Mouse (Mus musculus) CH12.LX (cell line): ENCODE results near the gene Irf4. TPM values are rescaled to one million over a fixed set of nuclear protein-coding genes. Genes with fewer than 3 reads are reported as not detected.
A peak's percentile ranks its signal among the peaks of the same experiment; 100 is the strongest.

Experiments
- DNase-seq: peaks from one replicate; pipeline ENCODE4 v3.0.0-alpha.2; 2013; ENCODE audit errors: extremely low read depth
- H3K27ac ChIP-seq: 2 replicates; pipeline ENCODE4 v1.5.1; 2012; ENCODE audit warnings: low read depth, mild to moderate bottlenecking, control low read depth, moderate library complexity; ENCODE audit not compliant: insufficient read depth
- H3K27me3 ChIP-seq: replicated peaks from 2 replicates; pipeline ENCODE3; 2012; ENCODE audit warnings: inconsistent platforms
- H3K36me3 ChIP-seq, 2 experiments: replicated peaks in 1 of 2; 2 replicates each; pipeline versions ENCODE3 to v1.6.1; 2012; ENCODE audit warnings: inconsistent platforms in 1 of 2, low read length in 1 of 2, mild to moderate bottlenecking in 1 of 2, mixed read lengths in 1 of 2, moderate library complexity in 1 of 2; ENCODE audit not compliant: control insufficient read depth in 1 of 2, insufficient read depth in 1 of 2
- H3K4me1 ChIP-seq, 2 experiments: 2 replicates each; pipeline ENCODE4 v1.6.1; 2012; ENCODE audit warnings: inconsistent platforms in 1 of 2, moderate library complexity in 1 of 2; ENCODE audit not compliant: insufficient read depth in 2 of 2, control insufficient read depth in 1 of 2
- H3K4me2 ChIP-seq: 2 replicates; pipeline ENCODE4 v1.6.1; 2012; ENCODE audit warnings: low read depth, mild to moderate bottlenecking, control low read depth; ENCODE audit not compliant: poor library complexity, insufficient read depth, severe bottlenecking
- H3K4me3 ChIP-seq, 3 experiments: fragments of 150-350 bp in 1 of 3; sonication (generic) in 1 of 3; replicated peaks in 1 of 3; 2 replicates each; pipeline versions ENCODE3 to v1.5.1; 2011 to 2012; ENCODE audit warnings: low read depth in 2 of 3, low read length in 2 of 3, mild to moderate bottlenecking in 2 of 3, moderate library complexity in 2 of 3, control low read depth in 1 of 3, improper control_type of control experiment in 1 of 3, inconsistent platforms in 1 of 3, mixed read lengths in 1 of 3; ENCODE audit not compliant: poor library complexity in 1 of 3
- H3K79me2 ChIP-seq: replicated peaks from 2 replicates; pipeline ENCODE4 v1.6.1; 2012; ENCODE audit warnings: mild to moderate bottlenecking, moderate library complexity; ENCODE audit not compliant: control insufficient read depth, poor library complexity, insufficient read depth, severe bottlenecking; ENCODE audit errors: extremely low read depth
- H3K9ac ChIP-seq: 2 replicates; pipeline ENCODE4 v1.6.1; 2012; ENCODE audit warnings: low read depth, mild to moderate bottlenecking, control low read depth, moderate library complexity; ENCODE audit not compliant: insufficient read depth
- H3K9me3 ChIP-seq: replicated peaks from 2 replicates; pipeline ENCODE3; 2012; ENCODE audit warnings: low read length, inconsistent platforms, mixed read lengths
- BHLHE40 ChIP-seq: IDR thresholded peaks from 2 replicates; pipeline ENCODE4 v1.6.1; 2011; ENCODE audit warnings: mild to moderate bottlenecking, low read depth, low read length, improper control_type of control experiment
- CHD1 ChIP-seq: IDR thresholded peaks from 2 replicates; pipeline ENCODE4 v1.6.1; 2012; ENCODE audit warnings: low read depth, low read length, improper control_type of control experiment, inconsistent platforms
- CHD2 ChIP-seq: IDR thresholded peaks from 2 replicates; pipeline ENCODE4 v1.6.1; 2011; ENCODE audit warnings: low read length, improper control_type of control experiment
- E2F4 ChIP-seq: IDR thresholded peaks from 2 replicates; pipeline ENCODE4 v1.6.1; 2011; ENCODE audit warnings: low read depth, low read length, improper control_type of control experiment; ENCODE audit not compliant: insufficient replicate concordance
- EP300 ChIP-seq: IDR thresholded peaks from 2 replicates; pipeline ENCODE4 v1.6.1; 2011; ENCODE audit warnings: low read length, improper control_type of control experiment
- ETS1 ChIP-seq: conservative IDR thresholded peaks from 2 replicates; pipeline ENCODE4 v1.6.1; 2012; ENCODE audit warnings: low read depth, mild to moderate bottlenecking, inconsistent platforms, low read length, improper control_type of control experiment, moderate library complexity
- IRF4 ChIP-seq: IDR thresholded peaks from 2 replicates; pipeline ENCODE4 v1.6.1; 2014; ENCODE audit warnings: low read depth, mild to moderate bottlenecking, inconsistent platforms, low read length, improper control_type of control experiment
- KAT2A ChIP-seq: IDR thresholded peaks from 2 replicates; pipeline ENCODE4 v1.6.1; 2012; ENCODE audit warnings: low read length, improper control_type of control experiment, inconsistent platforms; ENCODE audit not compliant: insufficient replicate concordance
- MAX ChIP-seq: IDR thresholded peaks from 2 replicates; pipeline ENCODE4 v1.6.1; 2011; ENCODE audit warnings: low read length, improper control_type of control experiment
- MXI1 ChIP-seq: IDR thresholded peaks from 2 replicates; pipeline ENCODE4 v1.6.1; 2011; ENCODE audit warnings: mild to moderate bottlenecking, low read depth, low read length, improper control_type of control experiment
- MYC ChIP-seq: IDR thresholded peaks from 2 replicates; pipeline ENCODE4 v1.6.1; 2011; ENCODE audit warnings: low read depth, mild to moderate bottlenecking, improper control_type of control experiment, low read length
- NELFE ChIP-seq: IDR thresholded peaks from 2 replicates; pipeline ENCODE4 v1.6.1; 2011; ENCODE audit warnings: low read depth, low read length, improper control_type of control experiment
- POLR2A ChIP-seq: IDR thresholded peaks from 2 replicates; pipeline ENCODE4 v1.6.1; 2011; ENCODE audit warnings: low read depth, mild to moderate bottlenecking, improper control_type of control experiment, low read length
- POLR2AphosphoS2 ChIP-seq: IDR thresholded peaks from 2 replicates; pipeline ENCODE4 v1.6.1; 2011; ENCODE audit warnings: low read depth, low read length, improper control_type of control experiment
- SIN3A ChIP-seq: IDR thresholded peaks from 2 replicates; pipeline ENCODE4 v1.6.1; 2012; ENCODE audit warnings: low read length, improper control_type of control experiment, inconsistent platforms
- TBP ChIP-seq: conservative IDR thresholded peaks from 2 replicates; pipeline ENCODE4 v1.6.1; 2011; ENCODE audit warnings: low read depth, low read length, improper control_type of control experiment
- TCF12 ChIP-seq: IDR thresholded peaks from 2 replicates; pipeline ENCODE4 v1.6.1; 2014; ENCODE audit warnings: low read depth, mild to moderate bottlenecking, inconsistent platforms, low read length, improper control_type of control experiment
- ZKSCAN1 ChIP-seq: IDR thresholded peaks from 2 replicates; pipeline ENCODE4 v1.6.1; 2012; ENCODE audit warnings: low read depth, inconsistent platforms, low read length, improper control_type of control experiment, borderline replicate concordance
- dilution Hi-C: fragments of 300-500 bp; cut with MboI; formaldehyde crosslinking; loops from 2 replicates; pipeline ENCODE4 v1.14.3; 2020; ENCODE audit warnings: low sequenced_read_pairs; ENCODE audit not compliant: extremely low pct_unique_long_range_greater_than_20kb, extremely low pct_ligation_motif_present
- in situ Hi-C: fragments of 300-500 bp; cut with MboI; formaldehyde crosslinking; loops from 3 replicates; pipeline ENCODE4 v1.14.3; 2019; ENCODE audit warnings: low sequenced_read_pairs, low pct_ligation_motif_present, low pct_unique_long_range_greater_than_20kb, mixed read lengths
- polyA plus RNA-seq: library from polyadenylated mRNA; unstranded; fragments of >175 nt; gene quantifications from 2 replicates; pipeline ENCODE4 v1.2.1, GENCODE M21; 2012; ENCODE audit warnings: low read depth; ENCODE audit not compliant: insufficient read length
- total RNA-seq, 2 experiments: library from RNA; depleted of rRNA; stranded (reverse); fragments of 300-350 nt in 1 of 2; fragments of >200 nt in 1 of 2; gene quantifications; 2 replicates each; pipeline ENCODE4 v1.2.3; 2012 to 2014

The Irf4 gene
- total and polyA plus RNA-seq, 3 experiments = 81.7 to 142 (median 115) TPM

GRCm38 (mm10) chr13:30738310-30738840, 10.7 kb upstream of the Irf4 start:
- H3K4me1 ChIP-seq = peaks cover 51 to 89% of the 10 kb centered on the region in 2 experiments
- in situ Hi-C loops (no loop called here), dilution Hi-C loops (no loop called here)
- no peaks in the 10 kb centered on the region for H3K36me3 ChIP-seq
- H3K9ac ChIP-seq = peak overlapping the region; percentile 50
- DNase-seq = no peak
- no peak overlapping the region for H3K4me3 ChIP-seq
- H3K9me3 ChIP-seq = peaks cover 2% of the 10 kb centered on the region
- TF ChIP-seq TCF12 = 0 out of 2 replicates have a peak, but pooled peaks have one; percentile 41
- 0 out of 2 replicates have a peak, but pooled peaks have one; percentile 44 for TF ChIP-seq POLR2AphosphoS2
- TF ChIP-seq IRF4 = peak; percentile 55
- TF ChIP-seq MAX = no peak
- TF ChIP-seq KAT2A = no peak
- TF ChIP-seq MXI1 = no peak
- TF ChIP-seq BHLHE40 = 0 out of 2 replicates have a peak, but pooled peaks have one; percentile 16
- no peak; the same call in 1 of the 2 replicates for TF ChIP-seq POLR2A
- peak; percentile 39 for TF ChIP-seq ETS1
- TF ChIP-seq MYC = 0 out of 2 replicates have a peak, but pooled peaks have one; percentile 26
- no peak for TF ChIP-seq E2F4
- H3K27ac ChIP-seq = peak overlapping the region; percentile 95
- no peaks in the 10 kb centered on the region for H3K27me3 ChIP-seq
- peak overlapping the region; percentile 53 for H3K4me2 ChIP-seq
- H3K79me2 ChIP-seq = no peaks in the 10 kb centered on the region

GRCm38 (mm10) chr13:30741172-30741571, 7.9 kb upstream of the Irf4 start:
- Histone ChIP-seq H3K4me3 (no peak overlapping the region), H3K9me3 (no peaks in the 10 kb centered on the region), H3K79me2 (no peaks in the 10 kb centered on the region), H3K4me2 (no peak overlapping the region), H3K9ac (0 out of 2 replicates have a peak overlapping the region, but pooled peaks have one; percentile 25), H3K36me3 (no peaks in the 10 kb centered on the region), H3K27ac (peak overlapping the region; percentile 44; the same call in 1 of the 2 replicates), H3K4me1 (peaks cover 52 to 83% of the 10 kb centered on the region in 2 experiments), H3K27me3 (no peaks in the 10 kb centered on the region)
- dilution Hi-C loops (no loop called here), in situ Hi-C loops (no loop called here)
- DNase-seq = no peak
- no peak for TF ChIP-seq NELFE
- no peak for TF ChIP-seq TBP
- TF ChIP-seq CHD2 = no peak
- peak; percentile 94 for TF ChIP-seq CHD1
- TF ChIP-seq SIN3A = 0 out of 2 replicates have a peak, but pooled peaks have one; percentile 37
- 0 out of 2 replicates have a peak, but pooled peaks have one; percentile 16 for TF ChIP-seq MYC
- no peak for TF ChIP-seq EP300
- TF ChIP-seq BHLHE40 = peak; percentile 27; the same call in 1 of the 2 replicates
- TF ChIP-seq ZKSCAN1 = no peak
